Mouse (Mus musculus) spleen, postnatal 14 days (tissue): ENCODE measurements around the gene Nek6.

Source experiments
- DNase-seq, 2 experiments: peaks; one replicate each; pipeline ENCODE4 v3.0.0; 2021 to 2022; ENCODE audit warnings: low spot score in 2 of 2

Nek6 gene

DNA sequence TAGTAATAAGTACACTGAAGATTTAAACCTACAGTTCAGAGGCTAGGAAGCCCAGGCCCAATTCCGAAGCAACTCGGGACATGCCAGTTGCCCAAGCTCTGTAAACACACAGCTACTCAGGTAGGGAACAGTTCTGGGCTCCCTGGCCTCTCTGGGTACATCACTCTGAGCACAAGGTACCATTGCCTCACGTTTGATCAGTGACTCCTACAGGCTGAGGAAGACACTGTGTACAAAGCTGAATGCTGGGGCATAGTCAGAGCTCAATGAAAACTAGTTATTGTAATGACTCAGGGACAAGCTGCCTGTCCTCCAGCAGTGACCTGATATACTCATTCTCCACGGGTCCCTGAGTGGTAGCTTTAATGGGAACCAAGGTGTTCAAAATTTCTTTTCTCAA lies 109.6 kb downstream of the Nek6 start:
- DNase-seq: no peak

- no peak for DNase-seq
These were observed 110.2 kb downstream of the Nek6 start for GRCm38 (mm10) chr2:38621610-38622021.

DNA sequence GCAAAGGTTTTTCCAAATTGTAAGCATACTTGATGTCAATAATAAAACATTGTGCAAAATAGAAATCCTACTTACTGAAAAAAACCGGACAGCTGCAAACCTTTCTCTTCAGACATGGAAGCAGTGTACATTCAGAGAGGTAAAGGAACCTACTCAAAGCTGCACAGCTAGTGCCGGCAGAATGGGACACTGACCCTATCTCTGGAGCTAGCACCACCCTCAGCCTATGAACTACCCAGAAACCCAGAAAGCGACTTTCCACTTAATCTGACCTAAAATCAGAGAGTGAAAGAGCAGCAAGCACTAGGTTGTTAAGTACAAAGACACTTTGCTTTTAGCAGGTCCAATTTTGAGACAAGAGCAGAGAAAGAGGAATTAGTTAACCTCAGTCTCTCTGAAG lies 112.0 kb downstream of the Nek6 start:
- no peak for DNase-seq

GRCm38 (mm10) chr2:38623821-38624590 lies 112.6 kb downstream of the Nek6 start:
- no peak for DNase-seq

DNA sequence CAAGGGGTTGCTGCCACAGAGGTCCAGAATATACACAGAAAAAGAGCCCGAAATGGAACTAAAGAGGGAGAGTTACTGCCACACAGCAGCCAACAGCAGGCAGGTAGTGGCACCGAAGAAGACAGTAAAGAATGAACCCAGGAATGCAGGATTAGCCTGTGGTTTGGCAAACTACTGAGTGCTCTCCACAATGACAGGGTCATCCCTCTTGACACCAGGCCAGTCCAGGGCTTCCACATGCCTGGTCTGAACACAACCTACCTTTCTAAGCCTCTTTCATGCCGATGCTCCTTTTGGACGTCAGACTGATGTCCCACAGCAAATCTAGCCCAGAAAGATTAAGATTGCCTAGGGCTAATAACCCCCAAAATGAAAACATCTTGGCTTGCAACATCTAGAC lies 117.4 kb downstream of the Nek6 start:
- DNase-seq: no peak

DNA sequence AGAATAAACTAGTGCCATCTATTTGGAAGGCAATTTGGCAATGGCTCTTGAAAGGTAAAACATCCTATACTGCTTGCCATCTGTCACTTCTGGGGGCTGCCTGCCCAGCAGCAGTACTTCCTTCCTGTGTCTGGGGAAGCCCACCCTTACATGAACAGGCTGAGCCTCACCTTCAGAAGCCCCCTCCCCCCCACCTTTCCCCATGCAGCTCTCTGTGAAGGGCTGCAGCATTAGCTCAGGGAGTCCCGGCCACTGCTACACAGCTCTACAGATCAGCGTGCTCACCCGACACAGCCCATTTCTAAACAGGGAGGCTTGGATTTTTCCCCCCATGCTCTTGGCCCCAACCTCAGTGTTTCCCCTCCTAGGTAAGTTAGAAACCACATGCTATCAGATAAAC lies 118.0 kb downstream of the Nek6 start:
- no peak for DNase-seq

DNA sequence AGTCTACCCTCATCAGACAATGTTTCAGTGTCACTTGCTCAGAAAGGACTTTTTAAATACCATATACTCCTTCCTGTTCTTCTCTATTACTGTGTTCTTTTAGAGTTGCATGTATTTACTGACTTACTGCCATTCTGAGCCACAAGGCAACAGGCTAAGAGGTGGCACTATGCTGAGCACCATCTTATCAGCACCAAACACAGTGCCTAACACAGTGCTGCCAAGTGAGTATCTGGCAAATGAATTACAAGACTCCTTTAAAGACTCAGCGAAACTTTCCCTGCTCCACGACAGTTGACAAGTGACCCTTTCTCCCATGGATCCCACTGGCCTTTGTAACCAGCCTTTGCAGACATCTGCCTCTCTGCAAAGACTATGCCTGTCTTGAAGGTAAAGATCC lies 119.1 kb downstream of the Nek6 start:
- no peak for DNase-seq

- no peak for DNase-seq
These were observed 126.3 kb downstream of the Nek6 start for GRCm38 (mm10) chr2:38637716-38638267.

- DNase-seq: no peak
These were observed 130.3 kb downstream of the Nek6 start for GRCm38 (mm10) chr2:38641761-38642160.

- peak; percentile 75 to 83 for DNase-seq
These were observed 132.4 kb downstream of the Nek6 start, which contains the start of gene Psmb7 for GRCm38 (mm10) chr2:38643625-38644427. TSS of gene Psmb7 (minus strand) at chr2:38644087.
